In genomic region chr6:53912112-53912782, GRCm38 (mm10) we compare ENCODE assay signal across 28 mouse cellular contexts.
DNase-seq lines count a peak whose midpoint lies in the region; ATAC-seq and TF ChIP-seq lines count a peak whose summit lies in the region.
"Had no signal": no experiment of that assay in that cellular context is flagged by ENCODE, and none has a peak within 500 bp of the region (broad histone marks: within the 10 kb centered on the region; RNA-seq: fewer than 3 reads in every experiment).

No protein-coding gene starts in this region.

- WGBS in kidney, embryonic 14.5 days: 21% methylated on average over 6 of the region's 6 CpGs
- 20% methylated on average over 6 of the region's 6 CpGs for WGBS in lung, embryonic 14.5 days
- 23% methylated on average over 6 of the region's 6 CpGs for WGBS in limb, embryonic 10.5 days

- H3K9me3 ChIP-seq in kidney, embryonic 14.5 days (ENCODE audit: control insufficient read depth, low read length): no peaks in the 10 kb centered on the region
- no peaks in the 10 kb centered on the region for H3K9me3 ChIP-seq in lung, embryonic 14.5 days (ENCODE audit: low read depth, low read length)
- H3K9me3 ChIP-seq in limb, embryonic 10.5 days (replicated peaks): no peaks in the 10 kb centered on the region
- H3K9me3 ChIP-seq: forebrain, embryonic 13.5 days; hindbrain, embryonic 13.5 days; intestine, embryonic 15.5 days; liver, embryonic 12.5 days; neural tube, embryonic 15.5 days had no signal

- peak; percentile 79 for ATAC-seq in kidney, embryonic 14.5 days (ENCODE audit: low FRiP score, low TSS enrichment)
- no peak for ATAC-seq in lung, embryonic 14.5 days (ENCODE audit: insufficient read depth)
- ATAC-seq: CD4-positive, CD25-positive, alpha-beta regulatory T cell, adult 4 months; forebrain, embryonic 13.5 days; intestine, embryonic 15.5 days; liver, embryonic 12.5 days; liver, postnatal 0 days; lung, postnatal 0 days had no signal

- no peaks in the 10 kb centered on the region for H3K27me3 ChIP-seq in kidney, embryonic 14.5 days (ENCODE audit: control insufficient read depth, insufficient read depth, low read length)
- H3K27me3 ChIP-seq in lung, embryonic 14.5 days (ENCODE audit: insufficient read depth, low read length): no peaks in the 10 kb centered on the region
- H3K27me3 ChIP-seq in limb, embryonic 10.5 days (ENCODE audit: low read depth, poor library complexity, severe bottlenecking): no peaks in the 10 kb centered on the region
- H3K27me3 ChIP-seq: forebrain, embryonic 13.5 days; hindbrain, embryonic 13.5 days; intestine, embryonic 15.5 days; neural tube, embryonic 15.5 days had no signal

- H3K4me3 ChIP-seq in kidney, embryonic 14.5 days (ENCODE audit: low read length): no peak overlapping the region
- no peak overlapping the region for H3K4me3 ChIP-seq in lung, embryonic 14.5 days (ENCODE audit: low read depth, low read length)
- H3K4me3 ChIP-seq in limb, embryonic 10.5 days: no peak overlapping the region
- H3K4me3 ChIP-seq: forebrain, embryonic 13.5 days; hindbrain, embryonic 13.5 days; intestine, embryonic 15.5 days; layer of hippocampus, adult 2 months; left cerebral cortex, adult 2 months; liver, embryonic 12.5 days; neural tube, embryonic 15.5 days had no signal

- no peaks in the 10 kb centered on the region for H3K36me3 ChIP-seq in kidney, embryonic 14.5 days (ENCODE audit: control insufficient read depth, insufficient read depth, low read length)
- H3K36me3 ChIP-seq in lung, embryonic 14.5 days (ENCODE audit: insufficient read depth): no peaks in the 10 kb centered on the region
- no peaks in the 10 kb centered on the region for H3K36me3 ChIP-seq in limb, embryonic 10.5 days
- H3K36me3 ChIP-seq: hindbrain, embryonic 13.5 days; intestine, embryonic 15.5 days; liver, embryonic 12.5 days; neural tube, embryonic 15.5 days had no signal

- no peak for DNase-seq in kidney, adult 9 months
- peak; percentile 56 for DNase-seq in lung, embryonic 14.5 days
- DNase-seq in lung, postnatal 36 days: no peak
- peak; percentile 37 for DNase-seq in limb, embryonic 10.5 days (ENCODE audit: low spot score)
- DNase-seq in c-Kit-positive CD71-positive TER-119-positive erythroid progenitor cells, embryonic 14.5 days (ENCODE audit: low spot score): no peak
- DNase-seq in layer of hippocampus, adult 11-12 months (ENCODE audit: low spot score): no peak
- DNase-seq: adrenal gland, postnatal 14 days; cerebellum, adult 18-20 months; cerebellum, postnatal 10 days; gastrocnemius, postnatal 14 days; heart, postnatal 36 days; kidney, postnatal 14 days; liver, postnatal 0 days; retina, postnatal 1 day; right cerebral cortex, postnatal 25 days; thymus, postnatal 14 days had no signal

- no peak overlapping the region for H3K4me2 ChIP-seq in kidney, embryonic 14.5 days (replicated peaks; ENCODE audit: low read depth, low read length)
- H3K4me2 ChIP-seq in lung, embryonic 14.5 days: no peak overlapping the region
- H3K4me2 ChIP-seq: forebrain, embryonic 13.5 days; heart, embryonic 11.5 days; hindbrain, embryonic 13.5 days; intestine, embryonic 15.5 days; liver, embryonic 12.5 days; neural tube, embryonic 15.5 days had no signal

- H3K9ac ChIP-seq in kidney, embryonic 14.5 days (ENCODE audit: low read depth, low read length): no peak overlapping the region
- H3K9ac ChIP-seq in lung, embryonic 14.5 days: no peak overlapping the region
- H3K9ac ChIP-seq: forebrain, embryonic 13.5 days; hindbrain, embryonic 13.5 days; intestine, embryonic 15.5 days; liver, embryonic 12.5 days; liver, postnatal 0 days; neural tube, embryonic 15.5 days had no signal

- peaks cover 45% of the 10 kb centered on the region for H3K4me1 ChIP-seq in kidney, embryonic 14.5 days (ENCODE audit: control insufficient read depth, insufficient read depth, low read length)
- H3K4me1 ChIP-seq in lung, embryonic 14.5 days (ENCODE audit: insufficient read depth): peaks cover 23% of the 10 kb centered on the region
- peaks cover 74% of the 10 kb centered on the region for H3K4me1 ChIP-seq in limb, embryonic 10.5 days

- peak overlapping the region; percentile 78; the same call in 1 of the 2 replicates for H3K27ac ChIP-seq in kidney, embryonic 14.5 days (ENCODE audit: low read depth, low read length)
- no peak overlapping the region; the same call in 1 of the 2 replicates for H3K27ac ChIP-seq in lung, embryonic 14.5 days (ENCODE audit: low read depth)
- peak overlapping the region; percentile 76 for H3K27ac ChIP-seq in limb, embryonic 10.5 days
- H3K27ac ChIP-seq: forebrain, embryonic 13.5 days; hindbrain, embryonic 13.5 days; intestine, embryonic 15.5 days; layer of hippocampus, adult 2 months; left cerebral cortex, adult 2 months; liver, embryonic 12.5 days; macrophage; neural tube, embryonic 15.5 days had no signal

- no peak for TF ChIP-seq CTCF in lung, embryonic 14.5 days (IDR thresholded peaks at IDR 0.05; ENCODE audit: low read depth)

Comparison
In these comparisons a context has a peak if more than half of its experiments do, and no peak if none do; other contexts are left out.
1. DNase-seq: peak in lung, embryonic 14.5 days (single experiment) and limb, embryonic 10.5 days (single experiment); none in kidney, adult 9 months (single experiment), lung, postnatal 36 days (single experiment), c-Kit-positive CD71-positive TER-119-positive erythroid progenitor cells, embryonic 14.5 days (single experiment) and layer of hippocampus, adult 11-12 months (single experiment).